Mouse (Mus musculus) C2C12 (cell line): ENCODE measurements around the gene Pdia2.

Source experiments
- CTCF ChIP-seq: IDR thresholded peaks from one replicate; pipeline ENCODE4 v1.5.1; 2011; ENCODE audit not compliant: control insufficient read depth, insufficient read depth, insufficient read length
- MAX ChIP-seq: IDR thresholded peaks from one replicate; pipeline ENCODE4 v1.6.1; 2011; ENCODE audit warnings: mild to moderate bottlenecking, control low read depth
- MYOD1 ChIP-seq: IDR thresholded peaks from one replicate; pipeline ENCODE4 v1.6.1; 2011; ENCODE audit warnings: low read depth; ENCODE audit not compliant: control insufficient read depth, insufficient read length
- USF1 ChIP-seq: IDR thresholded peaks from one replicate; pipeline ENCODE4 v1.6.1; 2011; ENCODE audit warnings: low read depth, mild to moderate bottlenecking, control low read depth, moderate library complexity

GRCm38 (mm10) chr17:26149056-26149455 is 49.8 kb downstream of the Pdia2 start:
- TF ChIP-seq CTCF (no peak), MAX (no peak), USF1 (no peak), MYOD1 (no peak)
